Mouse (Mus musculus): ENCODE measurements around the gene Tacc3. TPM values are rescaled to one million over a fixed set of nuclear protein-coding genes. Genes with fewer than 3 reads are reported as not detected.

Gene Tacc3
- polyA plus RNA-seq, 1 experiment = 9.2 TPM

DNA sequence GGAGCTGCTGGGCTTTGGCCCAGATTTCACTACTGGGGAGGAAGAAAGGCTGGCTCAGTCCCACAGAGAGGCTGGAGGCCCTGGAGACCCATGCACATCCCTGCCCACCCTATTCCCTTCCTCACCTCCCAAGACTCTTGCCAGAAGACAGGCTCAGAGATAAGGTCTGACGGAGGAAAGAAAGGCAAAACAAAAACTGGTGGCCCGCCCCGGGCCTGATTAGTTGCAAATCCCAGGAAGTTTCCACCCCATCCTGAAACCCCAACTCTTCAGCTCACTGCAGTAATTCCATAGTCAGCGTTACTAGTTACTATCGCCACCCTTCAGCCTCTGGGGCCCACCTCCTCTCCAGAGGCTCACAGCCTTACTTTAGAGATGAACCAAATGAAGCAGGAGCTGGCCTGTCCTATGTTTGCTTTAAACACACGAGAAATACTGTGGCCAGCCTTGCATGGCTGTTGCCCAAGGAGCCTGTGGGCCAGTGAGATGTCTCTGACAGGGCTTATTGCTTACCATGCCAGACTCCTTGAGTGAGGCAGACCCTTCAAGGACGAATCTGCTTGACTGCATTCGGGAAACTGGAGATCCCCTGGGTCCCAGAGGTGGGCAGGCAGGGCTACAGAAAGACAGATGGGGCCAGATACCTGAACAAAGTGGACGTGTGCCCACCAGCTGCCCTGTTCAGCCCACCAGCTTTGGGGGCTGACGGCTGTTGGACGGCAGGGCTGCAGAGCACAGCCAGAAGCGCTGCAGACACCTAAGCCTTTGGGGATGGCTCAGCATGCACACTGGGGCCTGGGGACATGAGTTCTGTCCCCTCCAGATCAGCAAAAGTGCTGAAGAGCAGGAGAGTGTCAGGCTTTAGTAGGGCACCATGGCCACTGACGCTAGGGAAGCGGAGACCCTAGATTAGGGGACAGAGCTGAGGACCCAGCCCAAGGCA, 30.6 kb downstream of the Tacc3 start:
- DNase-seq = no peak
- no peak for TF ChIP-seq POLR2A (IDR thresholded peaks at IDR 0.05; ENCODE audit: borderline replicate concordance, insufficient read depth, low read length)
- no peak for TF ChIP-seq CTCF (IDR thresholded peaks at IDR 0.05; ENCODE audit: borderline replicate concordance, insufficient read depth, low read depth, low read length)
- WGBS = 50% methylated on average over 14 of the region's 14 CpGs
- no peak overlapping the region for H3K4me3 ChIP-seq (replicated peaks; ENCODE audit: insufficient read depth, low read depth, low read length)
- H3K27me3 ChIP-seq (ENCODE audit: control insufficient read depth, insufficient read depth, low read length) = no peaks in the 10 kb centered on the region
- no peaks in the 10 kb centered on the region for H3K4me1 ChIP-seq (ENCODE audit: control insufficient read depth, insufficient read depth, low read length)
- no peak overlapping the region for H3K27ac ChIP-seq (ENCODE audit: insufficient read depth, low read length)

DNA sequence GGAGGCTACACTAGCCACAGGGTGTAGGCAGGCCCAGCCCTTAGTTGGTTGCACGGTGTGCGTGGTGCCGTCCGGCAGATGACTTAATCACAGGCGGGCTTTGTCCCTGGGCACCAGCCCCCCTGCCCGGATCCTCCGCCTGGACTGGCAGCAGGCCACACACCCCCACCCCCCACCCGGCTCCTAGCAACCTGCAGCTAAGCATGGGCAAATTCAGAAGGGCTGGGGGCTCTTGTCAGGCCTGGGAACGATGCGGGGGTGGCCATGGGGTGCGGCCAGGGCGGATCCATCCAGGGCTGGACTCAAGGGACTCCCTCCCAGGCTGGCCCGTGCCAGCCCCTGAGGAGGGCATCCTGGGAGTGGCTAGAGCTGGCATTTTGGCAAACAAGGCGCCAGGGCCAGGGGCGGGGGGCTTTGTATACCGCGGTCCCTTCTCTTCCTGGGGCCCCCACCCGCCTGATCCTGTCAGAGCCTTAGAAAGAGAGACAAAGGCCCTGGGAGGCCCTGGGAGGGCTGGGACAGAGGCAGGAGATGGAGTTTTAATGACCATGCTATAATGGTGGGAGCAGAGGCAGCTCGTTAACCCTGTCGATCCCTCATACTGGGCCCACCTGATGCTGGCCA, 31.4 kb downstream of the Tacc3 start:
- Histone ChIP-seq H3K4me1 (ENCODE audit: control insufficient read depth, insufficient read depth, low read length) (no peaks in the 10 kb centered on the region), H3K4me3 (replicated peaks; ENCODE audit: insufficient read depth, low read depth, low read length) (no peak overlapping the region), H3K27me3 (ENCODE audit: control insufficient read depth, insufficient read depth, low read length) (no peaks in the 10 kb centered on the region), H3K27ac (ENCODE audit: insufficient read depth, low read length) (no peak overlapping the region)
- DNase-seq = peak in 1 of 2 experiments; percentile 18
- WGBS = 15% methylated on average over 20 of the region's 20 CpGs
- TF ChIP-seq POLR2A (IDR thresholded peaks at IDR 0.05; ENCODE audit: borderline replicate concordance, insufficient read depth, low read length) (no peak), CTCF (IDR thresholded peaks at IDR 0.05; ENCODE audit: borderline replicate concordance, insufficient read depth, low read depth, low read length) (no peak)

DNA sequence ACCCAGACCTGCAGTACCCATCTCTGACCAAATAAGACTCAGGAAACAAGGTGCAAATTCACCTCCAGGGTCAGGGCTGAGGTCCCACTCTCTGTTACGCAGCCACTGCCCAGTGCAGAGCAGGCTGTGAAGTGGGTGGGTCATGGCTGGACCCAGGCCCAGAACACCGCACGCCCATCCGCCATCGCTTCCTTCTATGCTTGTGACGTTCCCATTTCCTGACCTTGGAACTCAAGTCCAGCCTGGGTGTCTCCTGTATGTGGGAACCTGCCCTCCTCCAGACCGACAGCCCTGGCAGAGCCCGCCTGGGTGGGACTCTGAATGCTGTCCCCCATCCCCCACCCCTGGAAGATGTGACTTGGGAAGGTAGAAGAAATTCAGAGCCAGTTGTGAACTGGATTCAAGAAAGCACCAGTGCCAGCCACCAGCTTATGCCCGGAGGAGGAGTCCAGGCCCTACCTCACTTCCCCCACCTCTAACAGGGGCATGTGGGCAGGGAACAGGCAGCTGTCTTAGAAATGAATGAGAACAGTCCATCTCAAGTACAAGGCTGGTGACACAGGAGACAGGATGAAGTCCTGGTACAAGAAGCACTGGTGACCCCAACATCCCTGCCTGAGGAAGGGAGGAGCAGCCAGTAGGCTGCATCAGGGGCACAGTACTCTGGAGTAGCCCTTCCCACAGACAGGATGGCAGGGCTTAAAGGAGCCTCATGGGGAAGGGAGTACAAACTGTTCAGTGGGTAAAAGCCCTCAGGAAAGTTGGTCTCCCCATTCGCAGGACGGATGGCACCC, 32.1 kb downstream of the Tacc3 start:
- H3K27me3 ChIP-seq (ENCODE audit: control insufficient read depth, insufficient read depth, low read length) = no peaks in the 10 kb centered on the region
- DNase-seq = no peak
- H3K4me3 ChIP-seq (replicated peaks; ENCODE audit: insufficient read depth, low read depth, low read length) = no peak overlapping the region
- TF ChIP-seq CTCF (IDR thresholded peaks at IDR 0.05; ENCODE audit: borderline replicate concordance, insufficient read depth, low read depth, low read length) (no peak), POLR2A (IDR thresholded peaks at IDR 0.05; ENCODE audit: borderline replicate concordance, insufficient read depth, low read length) (no peak)
- no peaks in the 10 kb centered on the region for H3K4me1 ChIP-seq (ENCODE audit: control insufficient read depth, insufficient read depth, low read length)
- 43% methylated on average over 11 of the region's 11 CpGs for WGBS
- H3K27ac ChIP-seq (ENCODE audit: insufficient read depth, low read length) = no peak overlapping the region

DNA sequence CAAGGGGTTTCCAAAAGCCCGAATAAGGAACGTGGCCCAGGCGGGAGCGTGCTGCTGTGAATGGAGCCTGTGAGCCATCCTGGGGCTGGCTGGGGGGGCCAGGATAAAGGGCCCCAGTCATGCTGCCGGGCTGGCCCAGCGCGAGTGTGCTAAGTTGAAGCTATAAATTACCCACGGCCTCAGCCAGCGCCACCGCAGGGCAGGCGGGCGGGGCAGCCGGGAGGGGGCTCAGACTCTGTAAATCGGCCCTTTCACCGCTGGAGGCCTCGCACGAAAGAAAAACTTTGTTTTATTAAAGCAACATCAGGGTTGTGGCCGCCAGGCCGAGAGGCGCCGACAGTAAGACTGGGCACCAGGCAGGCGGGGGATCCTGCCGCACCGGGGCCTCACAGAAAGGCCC, 34.5 kb downstream of the Tacc3 start:
- WGBS = 25% methylated on average over 24 of the region's 24 CpGs
- TF ChIP-seq POLR2A (IDR thresholded peaks at IDR 0.05; ENCODE audit: borderline replicate concordance, insufficient read depth, low read length) (no peak), CTCF (IDR thresholded peaks at IDR 0.05; ENCODE audit: borderline replicate concordance, insufficient read depth, low read depth, low read length) (no peak)
- H3K4me3 ChIP-seq (replicated peaks; ENCODE audit: insufficient read depth, low read depth, low read length) = no peak overlapping the region
- no peak overlapping the region for H3K27ac ChIP-seq (ENCODE audit: insufficient read depth, low read length)
- peaks cover 1% of the 10 kb centered on the region; the same call in 1 of the 2 replicates for H3K27me3 ChIP-seq (ENCODE audit: control insufficient read depth, insufficient read depth, low read length)
- DNase-seq = no peak
- no peaks in the 10 kb centered on the region; the same call in 1 of the 2 replicates for H3K4me1 ChIP-seq (ENCODE audit: control insufficient read depth, insufficient read depth, low read length)

DNA sequence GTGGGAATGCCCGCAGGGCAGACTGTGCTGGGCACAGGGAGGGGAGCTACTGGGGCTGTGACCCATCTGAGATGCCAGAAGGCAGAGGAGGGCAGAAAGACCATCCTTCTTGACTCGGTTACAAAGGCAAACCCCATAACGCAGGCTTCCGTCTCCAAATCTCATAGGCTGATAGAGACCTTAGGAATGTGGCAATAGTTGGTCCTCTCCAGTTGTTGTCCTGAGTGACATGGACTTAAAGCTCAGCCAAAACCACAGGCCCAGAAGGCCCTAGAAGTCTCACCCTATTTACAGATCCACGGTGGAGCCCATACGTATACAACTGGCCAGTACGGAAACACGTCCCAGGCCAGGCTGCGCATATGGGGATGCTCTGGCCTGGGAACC, 36.5 kb downstream of the Tacc3 start:
- H3K27me3 ChIP-seq (ENCODE audit: control insufficient read depth, insufficient read depth, low read length) = peaks cover 1% of the 10 kb centered on the region; the same call in 1 of the 2 replicates
- TF ChIP-seq POLR2A (IDR thresholded peaks at IDR 0.05; ENCODE audit: borderline replicate concordance, insufficient read depth, low read length) (no peak), CTCF (IDR thresholded peaks at IDR 0.05; ENCODE audit: borderline replicate concordance, insufficient read depth, low read depth, low read length) (no peak)
- no peak for DNase-seq
- H3K27ac ChIP-seq (ENCODE audit: insufficient read depth, low read length) = no peak overlapping the region
- 68% methylated on average over 9 of the region's 9 CpGs for WGBS
- no peak overlapping the region for H3K4me3 ChIP-seq (replicated peaks; ENCODE audit: insufficient read depth, low read depth, low read length)
- no peaks in the 10 kb centered on the region; the same call in 1 of the 2 replicates for H3K4me1 ChIP-seq (ENCODE audit: control insufficient read depth, insufficient read depth, low read length)

DNA sequence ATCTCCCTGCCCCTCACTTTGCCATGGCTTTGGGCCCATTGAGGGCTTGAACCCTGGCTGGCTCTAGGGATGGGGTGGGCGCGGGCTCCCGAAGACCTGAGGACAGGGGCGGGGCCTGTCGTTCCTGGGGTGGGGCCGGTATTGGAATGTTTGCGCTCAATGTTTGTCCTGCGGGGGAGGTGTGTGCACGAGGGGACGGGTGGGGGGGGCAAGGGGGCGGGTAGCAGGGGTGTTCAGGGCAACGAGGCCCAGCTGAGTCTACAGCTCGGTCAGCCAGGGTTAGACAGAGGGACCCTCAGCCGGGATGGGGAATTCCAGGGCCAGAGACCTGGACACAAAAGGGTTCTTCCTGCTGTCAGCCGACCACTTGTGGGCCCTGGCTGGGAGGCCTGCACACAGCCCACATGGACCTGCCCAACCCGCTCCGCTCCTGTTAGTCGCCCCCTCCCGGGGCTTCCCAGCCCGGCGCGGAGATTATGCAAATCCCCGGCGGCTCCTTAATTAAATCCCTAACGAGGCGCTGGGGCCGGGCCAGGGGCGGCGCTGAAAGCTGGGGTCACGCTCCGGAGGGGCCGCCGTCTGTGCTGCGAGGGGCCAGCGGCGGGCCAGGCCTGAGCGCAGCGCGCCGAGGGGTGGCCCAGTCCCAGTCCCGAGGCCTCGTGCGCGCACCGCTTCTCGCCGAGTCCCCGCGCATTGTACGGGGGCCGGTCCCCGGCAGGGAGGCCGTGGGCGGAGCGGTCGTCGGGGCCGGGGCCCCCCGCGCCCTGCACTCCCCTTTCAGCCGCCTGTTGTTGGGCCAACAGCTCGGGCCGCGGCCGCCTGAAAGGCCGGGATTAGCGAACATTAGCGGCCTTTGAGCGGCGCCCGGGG, 37.2 kb downstream of the Tacc3 start:
- 3% methylated on average over 71 of the region's 71 CpGs for WGBS

DNA sequence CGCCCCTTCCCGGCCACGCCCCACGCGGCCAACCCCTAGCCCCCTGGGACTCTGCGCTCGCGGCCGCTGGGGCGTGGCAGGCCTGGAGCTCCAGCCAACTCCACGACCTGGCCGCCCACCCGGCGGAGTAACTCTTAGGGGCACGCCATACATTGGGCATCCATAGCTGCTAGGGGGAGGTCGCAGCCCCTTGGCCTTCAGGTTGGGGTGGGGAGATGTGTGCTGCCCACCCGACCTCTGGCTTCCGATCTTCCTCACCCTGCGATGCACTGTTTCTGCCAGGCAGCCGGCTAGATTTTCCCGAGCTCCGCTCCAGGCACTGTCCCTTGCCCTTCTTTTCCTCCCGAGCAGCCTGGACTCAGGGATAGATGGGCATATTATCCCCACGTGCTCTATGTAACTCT, 37.8 kb downstream of the Tacc3 start:
- no peak for DNase-seq
- TF ChIP-seq POLR2A (IDR thresholded peaks at IDR 0.05; ENCODE audit: borderline replicate concordance, insufficient read depth, low read length) (no peak), CTCF (IDR thresholded peaks at IDR 0.05; ENCODE audit: borderline replicate concordance, insufficient read depth, low read depth, low read length) (no peak)
- Histone ChIP-seq H3K27me3 (ENCODE audit: control insufficient read depth, insufficient read depth, low read length) (peaks cover 1% of the 10 kb centered on the region; the same call in 1 of the 2 replicates), H3K4me3 (replicated peaks; ENCODE audit: insufficient read depth, low read depth, low read length) (no peak overlapping the region), H3K27ac (ENCODE audit: insufficient read depth, low read length) (no peak overlapping the region), H3K4me1 (ENCODE audit: control insufficient read depth, insufficient read depth, low read length) (no peaks in the 10 kb centered on the region; the same call in 1 of the 2 replicates)
- 5% methylated on average over 24 of the region's 24 CpGs for WGBS

More for the DNA sequence above, 37.2 kb downstream of the Tacc3 start:
- no peak for TF ChIP-seq POLR2A (IDR thresholded peaks at IDR 0.05; ENCODE audit: borderline replicate concordance, insufficient read depth, low read length)
- Histone ChIP-seq H3K4me3 (replicated peaks; ENCODE audit: insufficient read depth, low read depth, low read length) (no peak overlapping the region), H3K27ac (ENCODE audit: insufficient read depth, low read length) (no peak overlapping the region), H3K4me1 (ENCODE audit: control insufficient read depth, insufficient read depth, low read length) (no peaks in the 10 kb centered on the region; the same call in 1 of the 2 replicates), H3K27me3 (ENCODE audit: control insufficient read depth, insufficient read depth, low read length) (peaks cover 1% of the 10 kb centered on the region; the same call in 1 of the 2 replicates)
- no peak for DNase-seq
